Mouse (Mus musculus) liver, postnatal 0 days (tissue): Measurements from ENCODE around the gene Sema6b. TPM values are rescaled to one million over a fixed set of nuclear protein-coding genes. Genes with fewer than 3 reads are reported as not detected.
A peak's percentile ranks its signal among the peaks of the same experiment; 100 is the strongest.

Experiments
- ATAC-seq: fragments of 200-750 bp; cut with Nextera tagmentation; 2 replicates; pipeline ENCODE4 v1.8.0; 2017; ENCODE audit warnings: mild to moderate bottlenecking, moderate library complexity
- DNase-seq: peaks from one replicate; pipeline ENCODE4 v3.0.0-alpha.2; 2016
- H3K27ac ChIP-seq: fragments of 300-500 bp; sonication (generic); 2 replicates; pipeline ENCODE4 v1.5.1; 2014; ENCODE audit warnings: antibody characterized with exemption, moderate library complexity, mild to moderate bottlenecking, low read depth
- H3K27me3 ChIP-seq: fragments of 300-500 bp; sonication (generic); 2 replicates; pipeline ENCODE4 v1.6.1; 2014; ENCODE audit warnings: low read length, control low read depth, mixed read lengths; ENCODE audit not compliant: insufficient read depth
- H3K36me3 ChIP-seq: fragments of 300-500 bp; sonication (generic); replicated peaks from 2 replicates; pipeline ENCODE4 v1.6.1; 2014; ENCODE audit warnings: mild to moderate bottlenecking, control low read depth, low read length, moderate library complexity, mixed read lengths; ENCODE audit not compliant: insufficient read depth
- H3K4me1 ChIP-seq: fragments of 300-500 bp; sonication (generic); 2 replicates; pipeline ENCODE4 v1.6.1; 2014; ENCODE audit warnings: antibody characterized with exemption, mild to moderate bottlenecking, control low read depth; ENCODE audit not compliant: insufficient read depth
- H3K4me2 ChIP-seq: fragments of 300-500 bp; sonication (generic); 2 replicates; pipeline ENCODE4 v1.6.1; 2014; ENCODE audit warnings: low read depth, mild to moderate bottlenecking, low read length, moderate library complexity, mixed read lengths
- H3K4me3 ChIP-seq: fragments of 300-500 bp; sonication (generic); 2 replicates; pipeline ENCODE4 v1.5.1; 2014; ENCODE audit warnings: low read depth, low read length
- H3K9ac ChIP-seq: fragments of 300-500 bp; sonication (generic); replicated peaks from 2 replicates; pipeline ENCODE4 v1.6.1; 2014; ENCODE audit warnings: mild to moderate bottlenecking, moderate library complexity
- H3K9me3 ChIP-seq: fragments of 300-500 bp; sonication (generic); 2 replicates; pipeline ENCODE4 v1.6.1; 2016; ENCODE audit warnings: mild to moderate bottlenecking, control low read depth, low read length, mixed read lengths
- CTCF ChIP-seq: sonication (generic); IDR thresholded peaks from 2 replicates; pipeline ENCODE4 v1.5.1; 2016; ENCODE audit warnings: antibody characterized with exemption, low read depth
- EP300 ChIP-seq: IDR thresholded peaks from 2 replicates; pipeline ENCODE4 v1.6.1; 2016; ENCODE audit warnings: antibody characterized with exemption, low read depth, mild to moderate bottlenecking
- WGBS: fragments of 180-500 bp; shearing (Covaris S2); extraction: QIAGEN DNeasy Blood & Tissue Kit; methylation state at CpG from one replicate; pipeline ENCODE4 v1.1.7; 2014; ENCODE audit not compliant: insufficient replicate concordance; 5-methylcytosine and 5-hydroxymethylcytosine counted together
- polyA plus RNA-seq: library from polyadenylated mRNA; unstranded; fragments of >200 nt; fragmentation: Nextera tagmentation; extraction: Ambion mirVana; gene quantifications from 2 replicates; pipeline ENCODE4 v1.2.1, GENCODE M21; 2015

Sema6b gene
- polyA plus RNA-seq, 1 experiment from 2014 or later = 0.56 TPM

GRCm38 (mm10) chr17:56164510-56164909, 24.4 kb upstream of the Sema6b start:
- H3K4me3 ChIP-seq = no peak overlapping the region
- 40% methylated on average over 3 of the region's 3 CpGs for WGBS
- no peak overlapping the region for H3K9ac ChIP-seq
- H3K4me2 ChIP-seq = no peak overlapping the region
- H3K27me3 ChIP-seq = no peaks in the 10 kb centered on the region
- H3K9me3 ChIP-seq = no peaks in the 10 kb centered on the region
- no peaks in the 10 kb centered on the region for H3K36me3 ChIP-seq
- no peak for DNase-seq
- no peak for ATAC-seq
- TF ChIP-seq CTCF (no peak), EP300 (no peak)
- H3K4me1 ChIP-seq = peaks cover 19% of the 10 kb centered on the region
- H3K27ac ChIP-seq = no peak overlapping the region; the same call in 1 of the 2 replicates

- peak overlapping the region; percentile 73 for H3K4me2 ChIP-seq
Measured at GRCm38 (mm10) chr17:56163523-56164102, 23.5 kb upstream of the Sema6b start.

GRCm38 (mm10) chr17:56162231-56162774, 22.2 kb upstream of the Sema6b start, which contains the start of gene Tnfaip8l1:
Tnfaip8l1 (plus strand) TSS chr17:56162477.
- peak within 1 kb of the TSS; percentile 45 for H3K9ac ChIP-seq
- ATAC-seq = peak; percentile 97
- no peak for TF ChIP-seq CTCF
- no peak for TF ChIP-seq EP300
- DNase-seq = peak; percentile 94
- no peaks in the 10 kb centered on the region for H3K27me3 ChIP-seq
- WGBS = 2% methylated on average over 30 of the region's 30 CpGs
- H3K27ac ChIP-seq = peak within 1 kb of the TSS; percentile 49; the same call in 1 of the 2 replicates
- no peaks in the 10 kb centered on the region for H3K36me3 ChIP-seq
- peak within 1 kb of the TSS; percentile 48 for H3K4me3 ChIP-seq
- no peaks in the 10 kb centered on the region for H3K9me3 ChIP-seq
- H3K4me2 ChIP-seq = peak within 1 kb of the TSS; percentile 73
- H3K4me1 ChIP-seq = peaks cover 16% of the 10 kb centered on the region

More at GRCm38 (mm10) chr17:56163523-56164102, 23.5 kb upstream of the Sema6b start:
- H3K27ac ChIP-seq = peak overlapping the region; percentile 35; the same call in 1 of the 2 replicates
- H3K9me3 ChIP-seq = no peaks in the 10 kb centered on the region
- peaks cover 16% of the 10 kb centered on the region for H3K4me1 ChIP-seq
- no peak for TF ChIP-seq CTCF
- no peak for TF ChIP-seq EP300
- WGBS = 54% methylated on average over 6 of the region's 6 CpGs
- no peak overlapping the region for H3K9ac ChIP-seq
- DNase-seq (peak; percentile 45), ATAC-seq (peak; percentile 13; the same call in 1 of the 2 replicates)
- H3K36me3 ChIP-seq = no peaks in the 10 kb centered on the region
- H3K27me3 ChIP-seq = no peaks in the 10 kb centered on the region
- H3K4me3 ChIP-seq = 0 out of 2 replicates have a peak overlapping the region, but pooled peaks have one; percentile 48

- ATAC-seq = peak; percentile 21
Measured at GRCm38 (mm10) chr17:56159729-56160128, 19.6 kb upstream of the Sema6b start.

GRCm38 (mm10) chr17:56153643-56154042, 13.5 kb upstream of the Sema6b start:
- no peak overlapping the region for H3K27ac ChIP-seq
- H3K27me3 ChIP-seq = peaks cover 15% of the 10 kb centered on the region
- H3K9ac ChIP-seq = no peak overlapping the region
- WGBS = 32% methylated on average over 9 of the region's 9 CpGs
- H3K4me2 ChIP-seq = no peak overlapping the region
- no peak overlapping the region for H3K4me3 ChIP-seq
- H3K4me1 ChIP-seq = peaks cover 4% of the 10 kb centered on the region
- H3K36me3 ChIP-seq = no peaks in the 10 kb centered on the region
- TF ChIP-seq CTCF = no peak
- DNase-seq (peak; percentile 87), ATAC-seq (peak; percentile 88)
- H3K9me3 ChIP-seq = no peaks in the 10 kb centered on the region

More at GRCm38 (mm10) chr17:56159729-56160128, 19.6 kb upstream of the Sema6b start:
- Histone ChIP-seq H3K4me2 (no peak overlapping the region), H3K9me3 (no peaks in the 10 kb centered on the region), H3K36me3 (no peaks in the 10 kb centered on the region), H3K4me3 (no peak overlapping the region), H3K27me3 (no peaks in the 10 kb centered on the region; the same call in 1 of the 2 replicates), H3K9ac (no peak overlapping the region), H3K4me1 (peaks cover 16% of the 10 kb centered on the region), H3K27ac (no peak overlapping the region)
- TF ChIP-seq CTCF = peak; percentile 91
- no peak for TF ChIP-seq EP300
- DNase-seq = peak; percentile 76
- WGBS = 1% methylated on average over 9 of the region's 9 CpGs

GRCm38 (mm10) chr17:56149897-56150296, 9.8 kb upstream of the Sema6b start:
- no peak overlapping the region for H3K4me2 ChIP-seq
- H3K4me1 ChIP-seq = peaks cover 4% of the 10 kb centered on the region
- no peak overlapping the region for H3K9ac ChIP-seq
- no peaks in the 10 kb centered on the region for H3K36me3 ChIP-seq
- WGBS = 54% methylated on average over 2 of the region's 2 CpGs
- H3K27ac ChIP-seq = no peak overlapping the region
- TF ChIP-seq EP300 (no peak), CTCF (no peak)
- peaks cover 33% of the 10 kb centered on the region for H3K27me3 ChIP-seq
- no peaks in the 10 kb centered on the region for H3K9me3 ChIP-seq
- DNase-seq = no peak
- ATAC-seq = no peak
- H3K4me3 ChIP-seq = no peak overlapping the region
